Mouse (Mus musculus): ENCODE measurements around the gene Slc6a19.

DNA sequence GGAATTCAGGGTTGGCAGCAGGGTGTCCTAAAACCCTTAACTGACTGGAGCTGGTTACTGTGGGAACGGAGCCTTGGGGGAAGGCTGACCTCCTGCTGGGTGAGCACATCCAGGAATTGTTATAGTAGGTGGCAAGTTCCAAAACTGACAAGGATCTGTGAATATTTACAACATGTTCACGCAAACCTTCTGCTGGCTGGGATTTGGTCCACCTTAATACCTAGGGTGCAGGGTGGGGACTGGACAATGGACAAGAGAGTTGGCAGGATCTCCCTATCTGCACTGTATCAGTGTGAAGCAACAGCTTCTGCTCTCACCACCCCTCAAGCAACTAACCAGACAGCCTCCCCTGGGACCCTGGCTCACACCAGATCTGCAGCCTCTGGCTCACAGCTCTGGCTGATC, 23.0 kb upstream of the Slc6a19 start:
- TF ChIP-seq GATA1 (IDR thresholded peaks at IDR 0.05; ENCODE audit: borderline replicate concordance, low read length), result no peak
- TF ChIP-seq FLI1 (IDR thresholded peaks at IDR 0.05; ENCODE audit: low read length), result no peak

Data from megakaryocyte, embryonic 14.5 days (primary cell).